Mouse (Mus musculus) ovary, postnatal 10 days (tissue): ENCODE measurements around the gene Clcn6.

Experiments
- DNase-seq: peaks from one replicate; pipeline ENCODE4 v3.0.0; 2022; ENCODE audit warnings: low spot score

Gene Clcn6

GRCm38 (mm10) chr4:147985205-147986132 lies 53.2 kb downstream of the Clcn6 start, which contains the start of gene Nppb:
Gene Nppb, plus strand, starts transcription at chr4:147985788.
- DNase-seq, result no peak

GRCm38 (mm10) chr4:147979441-147979860 lies 59.2 kb downstream of the Clcn6 start:
- DNase-seq, result no peak

GRCm38 (mm10) chr4:147978391-147978790 lies 60.2 kb downstream of the Clcn6 start:
- DNase-seq, result no peak

- DNase-seq, result no peak
These were observed 60.9 kb downstream of the Clcn6 start for GRCm38 (mm10) chr4:147977726-147978125.

GRCm38 (mm10) chr4:147976237-147976636 lies 62.4 kb downstream of the Clcn6 start:
- DNase-seq, result no peak

GRCm38 (mm10) chr4:147969337-147969736 lies 69.3 kb downstream of the Clcn6 start:
- DNase-seq, result no peak

- DNase-seq, result no peak
These were observed 69.8 kb downstream of the Clcn6 start for GRCm38 (mm10) chr4:147968816-147969215.

- no peak for DNase-seq
These were observed 72.9 kb downstream of the Clcn6 start for GRCm38 (mm10) chr4:147965712-147966111.

GRCm38 (mm10) chr4:147963623-147964022 lies 75.0 kb downstream of the Clcn6 start:
- DNase-seq, result no peak

- no peak for DNase-seq
These were observed 75.8 kb downstream of the Clcn6 start for GRCm38 (mm10) chr4:147962781-147963180.

- no peak for DNase-seq
These were observed 78.5 kb downstream of the Clcn6 start for GRCm38 (mm10) chr4:147959881-147960831.

- no peak for DNase-seq
These were observed 81.5 kb downstream of the Clcn6 start for GRCm38 (mm10) chr4:147957141-147957540.
